14 mouse cellular contexts compared by ENCODE assay signal in genomic region chr7:34972990-34973440, GRCm38 (mm10).
DNase-seq lines count a peak whose midpoint lies in the region; ATAC-seq lines count a peak whose summit lies in the region.
"Had no signal": no experiment of that assay in that cellular context is flagged by ENCODE, and none has a peak within 500 bp of the region (broad histone marks: within the 10 kb centered on the region; RNA-seq: fewer than 3 reads in every experiment).

No protein-coding gene starts in this region.

- H3K36me3 ChIP-seq in hindbrain, embryonic 13.5 days, result peaks cover 14% of the 10 kb centered on the region
- 0 out of 2 replicates have a peak, but pooled peaks cover 3% of the 10 kb centered on the region for H3K36me3 ChIP-seq in hindbrain, embryonic 12.5 days
- peaks cover 10% of the 10 kb centered on the region for H3K36me3 ChIP-seq in kidney, embryonic 14.5 days (ENCODE audit: control insufficient read depth, insufficient read depth, low read length)

- intact Hi-C loops in heart, postnatal 14 days (cut with DNase I), result no loop called here

- DNase-seq in embryo, embryonic 10 days (ENCODE audit: low spot score), result peak; percentile 35
- DNase-seq in embryo, embryonic 9.5 days (ENCODE audit: extremely low spot score), result no peak
- DNase-seq in Muller cell, postnatal 12 days (ENCODE audit: inconsistent ontology term), result peak; percentile 67
- peak; percentile 12 to 27 for DNase-seq in heart, postnatal 14 days
- DNase-seq in liver, result no peak
- DNase-seq: B cell, adult 2 months; kidney, postnatal 36 days; lung, postnatal 4 days; right cerebral cortex, postnatal 25 days; thymus, adult 2 months had no signal

- H3K9me3 ChIP-seq in hindbrain, embryonic 13.5 days, result no peaks in the 10 kb centered on the region
- H3K9me3 ChIP-seq in hindbrain, embryonic 12.5 days (replicated peaks), result no peaks in the 10 kb centered on the region
- H3K9me3 ChIP-seq in kidney, embryonic 14.5 days (ENCODE audit: control insufficient read depth, low read length), result no peaks in the 10 kb centered on the region
- H3K9me3 ChIP-seq: neural tube, embryonic 13.5 days had no signal

- WGBS in hindbrain, embryonic 13.5 days, result 49% methylated on average over 4 of the region's 4 CpGs
- WGBS in hindbrain, embryonic 12.5 days, result 44% methylated on average over 4 of the region's 4 CpGs
- WGBS in kidney, embryonic 14.5 days, result 57% methylated on average over 4 of the region's 4 CpGs

- H3K27ac ChIP-seq in hindbrain, embryonic 13.5 days, result peak overlapping the region; percentile 52; the same call in 1 of the 2 replicates
- H3K27ac ChIP-seq in hindbrain, embryonic 12.5 days, result no peak overlapping the region
- H3K27ac ChIP-seq in kidney, embryonic 14.5 days (ENCODE audit: low read depth, low read length), result no peak overlapping the region

- H3K4me2 ChIP-seq in hindbrain, embryonic 13.5 days, result no peak overlapping the region
- no peak overlapping the region for H3K4me2 ChIP-seq in hindbrain, embryonic 12.5 days (replicated peaks)
- no peak overlapping the region for H3K4me2 ChIP-seq in kidney, embryonic 14.5 days (replicated peaks; ENCODE audit: low read depth, low read length)
- H3K4me2 ChIP-seq: neural tube, embryonic 13.5 days had no signal

- H3K4me1 ChIP-seq in hindbrain, embryonic 13.5 days (replicated peaks), result peaks cover 45% of the 10 kb centered on the region
- H3K4me1 ChIP-seq in hindbrain, embryonic 12.5 days, result peaks cover 26% of the 10 kb centered on the region
- no peaks in the 10 kb centered on the region for H3K4me1 ChIP-seq in kidney, embryonic 14.5 days (ENCODE audit: control insufficient read depth, insufficient read depth, low read length)

- H3K9ac ChIP-seq in hindbrain, embryonic 13.5 days, result no peak overlapping the region
- H3K9ac ChIP-seq in hindbrain, embryonic 12.5 days, result no peak overlapping the region
- H3K9ac ChIP-seq in kidney, embryonic 14.5 days (ENCODE audit: low read depth, low read length), result no peak overlapping the region
- H3K9ac ChIP-seq: neural tube, embryonic 13.5 days had no signal

- no peak overlapping the region for H3K4me3 ChIP-seq in hindbrain, embryonic 13.5 days
- H3K4me3 ChIP-seq in hindbrain, embryonic 12.5 days, result no peak overlapping the region
- no peak overlapping the region for H3K4me3 ChIP-seq in kidney, embryonic 14.5 days (ENCODE audit: low read length)
- H3K4me3 ChIP-seq: neural tube, embryonic 13.5 days had no signal

- no peak for ATAC-seq in hindbrain, embryonic 13.5 days (ENCODE audit: low FRiP score)
- ATAC-seq in hindbrain, embryonic 12.5 days (ENCODE audit: low FRiP score), result no peak
- no peak for ATAC-seq in kidney, embryonic 14.5 days (ENCODE audit: low FRiP score, low TSS enrichment)

- no peaks in the 10 kb centered on the region for H3K27me3 ChIP-seq in hindbrain, embryonic 13.5 days
- H3K27me3 ChIP-seq in hindbrain, embryonic 12.5 days, result no peaks in the 10 kb centered on the region
- H3K27me3 ChIP-seq in kidney, embryonic 14.5 days (ENCODE audit: control insufficient read depth, insufficient read depth, low read length), result no peaks in the 10 kb centered on the region
- H3K27me3 ChIP-seq: neural tube, embryonic 13.5 days had no signal

Comparison
In these comparisons a context has a peak if more than half of its experiments do, and no peak if none do; other contexts are left out.
1. DNase-seq: peak in embryo, embryonic 10 days (single experiment), Muller cell, postnatal 12 days (single experiment) and heart, postnatal 14 days (2 of 2); none in embryo, embryonic 9.5 days (single experiment) and liver (single experiment).